Mouse (Mus musculus) liver, embryonic 11.5 days (tissue): ENCODE data around the gene Pold4. TPM values are rescaled to one million over a fixed set of nuclear protein-coding genes. Genes with fewer than 3 reads are reported as not detected.
A peak's percentile ranks its signal among the peaks of the same experiment; 100 is the strongest.

Experiments used
- ATAC-seq: fragments of 200-750 bp; cut with Nextera tagmentation; replicated peaks from 2 replicates; pipeline ENCODE4 v1.8.0; 2017; ENCODE audit warnings: moderate number of reproducible peaks, mild to moderate bottlenecking, moderate TSS enrichment, moderate library complexity; ENCODE audit not compliant: low FRiP score
- DNase-seq: peaks from one replicate; pipeline ENCODE4 v3.0.0-alpha.2; 2017; ENCODE audit warnings: low spot score
- H3K27ac ChIP-seq: fragments of 300-500 bp; sonication (generic); 2 replicates; pipeline ENCODE4 v1.5.1; 2014; ENCODE audit warnings: mild to moderate bottlenecking, low read depth, low read length, control low read depth
- H3K27me3 ChIP-seq: fragments of 300-500 bp; sonication (generic); replicated peaks from 2 replicates; pipeline ENCODE4 v1.6.1; 2014; ENCODE audit warnings: low read length, mixed read lengths; ENCODE audit not compliant: control insufficient read depth, insufficient read depth
- H3K36me3 ChIP-seq: fragments of 300-500 bp; sonication (generic); 2 replicates; pipeline ENCODE4 v1.6.1; 2014; ENCODE audit warnings: mild to moderate bottlenecking, low read length, moderate library complexity, mixed read lengths; ENCODE audit not compliant: control insufficient read depth, insufficient read depth
- H3K4me1 ChIP-seq: fragments of 300-500 bp; sonication (generic); replicated peaks from 2 replicates; pipeline ENCODE4 v1.6.1; 2014; ENCODE audit warnings: low read length, mixed read lengths; ENCODE audit not compliant: control insufficient read depth, insufficient read depth
- H3K4me2 ChIP-seq: fragments of 300-500 bp; sonication (generic); 2 replicates; pipeline ENCODE4 v1.6.1; 2014; ENCODE audit warnings: mild to moderate bottlenecking, control low read depth, moderate library complexity
- H3K4me3 ChIP-seq: fragments of 300-500 bp; sonication (generic); 2 replicates; pipeline ENCODE4 v1.5.1; 2014; ENCODE audit warnings: low read depth, low read length, control low read depth
- H3K9ac ChIP-seq: fragments of 300-500 bp; sonication (generic); 2 replicates; pipeline ENCODE4 v1.6.1; 2014; ENCODE audit warnings: low read depth, low read length, control low read depth
- H3K9me3 ChIP-seq: fragments of 300-500 bp; sonication (generic); 2 replicates; pipeline ENCODE4 v1.6.1; 2016; ENCODE audit warnings: low read length, inconsistent platforms, mixed read lengths; ENCODE audit not compliant: control insufficient read depth
- WGBS: fragments of 180-500 bp; shearing (Covaris S2); extraction: QIAGEN DNeasy Blood & Tissue Kit; methylation state at CpG from one replicate; pipeline ENCODE4 v1.1.7; 2014; 5-methylcytosine and 5-hydroxymethylcytosine counted together
- polyA plus RNA-seq: library from polyadenylated mRNA; unstranded; fragments of >200 nt; fragmentation: Nextera tagmentation; extraction: Ambion mirVana; gene quantifications from 2 replicates; pipeline ENCODE4 v1.2.1, GENCODE M21; 2014

Pold4 gene
- polyA plus RNA-seq, 1 experiment from 2014 or later = 24.9 TPM

GRCm38 (mm10) chr19:4229451-4230076 lies 2.1 kb upstream of the Pold4 start:
- no peaks in the 10 kb centered on the region for H3K36me3 ChIP-seq
- no peak overlapping the region for H3K27ac ChIP-seq
- peaks cover 3% of the 10 kb centered on the region; the same call in 1 of the 2 replicates for H3K27me3 ChIP-seq
- H3K4me1 ChIP-seq = peaks cover 4% of the 10 kb centered on the region
- no peak overlapping the region for H3K4me3 ChIP-seq
- DNase-seq = no peak
- H3K9ac ChIP-seq = no peak overlapping the region
- H3K9me3 ChIP-seq = no peaks in the 10 kb centered on the region
- ATAC-seq = no peak
- WGBS = 52% methylated on average over 9 of the region's 9 CpGs
- no peak overlapping the region for H3K4me2 ChIP-seq

- no peak for DNase-seq
Measured at GRCm38 (mm10) chr19:4230415-4230814, 1.3 kb upstream of the Pold4 start.

GRCm38 (mm10) chr19:4232186-4232572 lies 480 bp downstream of the Pold4 start:
- peak overlapping the region; percentile 66 for H3K4me2 ChIP-seq
- peak overlapping the region; percentile 72 for H3K27ac ChIP-seq
- peak overlapping the region; percentile 58; the same call in 1 of the 2 replicates for H3K9ac ChIP-seq
- H3K4me1 ChIP-seq = peaks cover 4% of the 10 kb centered on the region
- no peaks in the 10 kb centered on the region for H3K9me3 ChIP-seq
- no peak for DNase-seq
- no peaks in the 10 kb centered on the region for H3K36me3 ChIP-seq
- 0 out of 2 replicates have a peak, but pooled peaks have one; percentile 9 for ATAC-seq
- no peaks in the 10 kb centered on the region for H3K27me3 ChIP-seq
- peak overlapping the region; percentile 64 for H3K4me3 ChIP-seq
- 13% methylated on average over 2 of the region's 2 CpGs for WGBS

More at GRCm38 (mm10) chr19:4230415-4230814, 1.3 kb upstream of the Pold4 start:
- H3K9ac ChIP-seq = no peak overlapping the region
- WGBS = 71% methylated on average over 8 of the region's 8 CpGs
- H3K27me3 ChIP-seq = peaks cover 3% of the 10 kb centered on the region; the same call in 1 of the 2 replicates
- no peaks in the 10 kb centered on the region for H3K36me3 ChIP-seq
- peaks cover 4% of the 10 kb centered on the region for H3K4me1 ChIP-seq
- no peak overlapping the region for H3K4me3 ChIP-seq
- ATAC-seq = no peak
- H3K4me2 ChIP-seq = no peak overlapping the region
- H3K27ac ChIP-seq = no peak overlapping the region
- no peaks in the 10 kb centered on the region for H3K9me3 ChIP-seq

- peaks cover 4% of the 10 kb centered on the region for H3K4me1 ChIP-seq
- H3K4me3 ChIP-seq = peak overlapping the region; percentile 64; the same call in 1 of the 2 replicates
- H3K4me2 ChIP-seq = peak overlapping the region; percentile 66
- no peak overlapping the region for H3K27ac ChIP-seq
- H3K27me3 ChIP-seq = no peaks in the 10 kb centered on the region
- no peaks in the 10 kb centered on the region for H3K9me3 ChIP-seq
- no peaks in the 10 kb centered on the region for H3K36me3 ChIP-seq
- WGBS = 72% methylated on average over 7 of the region's 7 CpGs
- DNase-seq = no peak
- H3K9ac ChIP-seq = no peak overlapping the region
- no peak for ATAC-seq
Measured at GRCm38 (mm10) chr19:4232651-4233050, 952 bp downstream of the Pold4 start.

- DNase-seq (no peak), ATAC-seq (no peak)
- no peaks in the 10 kb centered on the region for H3K27me3 ChIP-seq
- H3K4me2 ChIP-seq = no peak overlapping the region
- H3K9ac ChIP-seq = no peak overlapping the region
- H3K4me1 ChIP-seq = peaks cover 4% of the 10 kb centered on the region
- 71% methylated on average over 4 of the region's 4 CpGs for WGBS
- H3K9me3 ChIP-seq = no peaks in the 10 kb centered on the region
- no peaks in the 10 kb centered on the region for H3K36me3 ChIP-seq
- H3K4me3 ChIP-seq = no peak overlapping the region
- H3K27ac ChIP-seq = no peak overlapping the region
Measured at GRCm38 (mm10) chr19:4234548-4234947, 2.8 kb downstream of the Pold4 start.

- Histone ChIP-seq H3K27me3 (no peaks in the 10 kb centered on the region), H3K9me3 (no peaks in the 10 kb centered on the region), H3K36me3 (no peaks in the 10 kb centered on the region), H3K4me1 (no peaks in the 10 kb centered on the region), H3K4me2 (no peak overlapping the region), H3K4me3 (no peak overlapping the region), H3K9ac (no peak overlapping the region), H3K27ac (no peak overlapping the region)
- no peak for ATAC-seq
- 53% methylated on average over 8 of the region's 8 CpGs for WGBS
- DNase-seq = no peak
Measured at GRCm38 (mm10) chr19:4240247-4240668, 8.6 kb downstream of the Pold4 start.

GRCm38 (mm10) chr19:4242416-4242815 lies 10.7 kb downstream of the Pold4 start:
- ATAC-seq (no peak), DNase-seq (no peak)
- Histone ChIP-seq H3K9ac (no peak overlapping the region), H3K36me3 (no peaks in the 10 kb centered on the region), H3K9me3 (no peaks in the 10 kb centered on the region), H3K4me3 (no peak overlapping the region), H3K27me3 (no peaks in the 10 kb centered on the region), H3K27ac (no peak overlapping the region), H3K4me1 (no peaks in the 10 kb centered on the region), H3K4me2 (no peak overlapping the region)
- 63% methylated on average over 3 of the region's 3 CpGs for WGBS

DNA sequence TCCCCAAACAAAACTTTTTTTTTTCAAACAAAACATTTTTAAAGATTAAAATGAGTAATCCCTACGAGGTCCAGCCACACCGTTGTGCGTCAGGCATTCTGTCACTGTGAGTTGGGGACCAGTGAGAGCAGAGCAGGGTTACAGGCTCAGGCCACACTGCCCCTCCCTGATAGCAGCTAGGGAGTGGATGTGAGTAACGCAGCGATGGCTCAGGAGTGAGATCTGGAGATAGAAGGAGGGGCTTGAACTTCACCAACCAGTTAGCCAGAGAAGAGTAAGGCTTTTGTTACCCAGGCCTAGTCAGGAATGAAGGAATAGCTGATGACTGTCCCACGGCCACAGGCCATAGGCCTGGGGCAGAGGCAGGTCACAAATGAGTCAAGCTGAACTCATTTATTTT lies 13.1 kb downstream of the Pold4 start:
- 77% methylated on average over 6 of the region's 6 CpGs for WGBS
- H3K4me2 ChIP-seq = no peak overlapping the region
- H3K4me1 ChIP-seq = no peaks in the 10 kb centered on the region
- no peaks in the 10 kb centered on the region for H3K27me3 ChIP-seq
- DNase-seq (no peak), ATAC-seq (no peak)
- no peak overlapping the region for H3K27ac ChIP-seq
- H3K4me3 ChIP-seq = no peak overlapping the region
- no peak overlapping the region for H3K9ac ChIP-seq
- no peaks in the 10 kb centered on the region for H3K9me3 ChIP-seq
- no peaks in the 10 kb centered on the region for H3K36me3 ChIP-seq

DNA sequence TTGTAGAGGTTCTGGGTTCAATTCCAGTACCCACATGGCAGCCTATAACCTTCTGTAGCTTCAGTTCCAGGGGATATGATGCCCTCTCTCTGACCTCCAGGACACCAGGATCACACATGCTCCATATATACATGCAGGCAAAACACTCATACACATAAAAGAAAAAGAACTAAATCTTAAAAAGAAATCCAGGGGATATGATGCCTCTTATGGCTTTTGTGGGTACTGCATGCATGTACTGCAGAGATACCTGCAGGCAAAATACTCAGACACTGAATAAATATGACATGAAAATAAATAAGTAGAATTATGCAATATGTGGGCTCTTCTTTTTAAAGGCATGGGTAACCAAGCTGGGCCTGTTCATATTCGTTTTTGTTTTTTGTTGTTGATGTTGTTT lies 15.3 kb downstream of the Pold4 start:
- DNase-seq = no peak
- no peak overlapping the region for H3K9ac ChIP-seq
- H3K9me3 ChIP-seq = no peaks in the 10 kb centered on the region
- ATAC-seq = no peak
- no peaks in the 10 kb centered on the region for H3K4me1 ChIP-seq
- WGBS = 29% methylated on average over 1 of the region's 1 CpGs
- H3K27ac ChIP-seq = no peak overlapping the region
- H3K4me3 ChIP-seq = no peak overlapping the region
- H3K36me3 ChIP-seq = no peaks in the 10 kb centered on the region
- H3K27me3 ChIP-seq = no peaks in the 10 kb centered on the region
- no peak overlapping the region for H3K4me2 ChIP-seq
